Mouse (Mus musculus) thymus, postnatal 14 days (tissue): Measurements from ENCODE around the gene Nutf2-ps1.
A peak's percentile ranks its signal among the peaks of the same experiment; 100 is the strongest.
"Not testable (repeated sequence)": the region's sequence is repeated elsewhere in the genome, so short reads cannot be mapped to it uniquely, and the experiment has no call there.

Experiments used
- DNase-seq: peaks from one replicate; pipeline ENCODE4 v3.0.0; 2021

The Nutf2-ps1 gene

GRCm38 (mm10) chr19:53588968-53589367, at the start of gene Nutf2-ps1:
TSS of gene Nutf2-ps1 (minus strand) at chr19:53589068.
- DNase-seq = not testable (repeated sequence)

- DNase-seq = peak; percentile 10
Measured at GRCm38 (mm10) chr19:53638041-53638440, 49.2 kb upstream of the Nutf2-ps1 start.

GRCm38 (mm10) chr19:53621681-53622080, 32.8 kb upstream of the Nutf2-ps1 start:
- DNase-seq = no peak

- DNase-seq = no peak
Measured at GRCm38 (mm10) chr19:53608921-53609320, 20.1 kb upstream of the Nutf2-ps1 start.

- DNase-seq = no peak
Measured at GRCm38 (mm10) chr19:53601363-53601655, 12.4 kb upstream of the Nutf2-ps1 start.

- DNase-seq = peak; percentile 75
Measured at GRCm38 (mm10) chr19:53600549-53601362, 11.9 kb upstream of the Nutf2-ps1 start.

- peak; percentile 99 for DNase-seq
Measured at GRCm38 (mm10) chr19:53599757-53600539, 11.1 kb upstream of the Nutf2-ps1 start, which contains the start of gene Smc3. TSS of gene Smc3 (plus strand) at chr19:53600398.

- no peak for DNase-seq
Measured at GRCm38 (mm10) chr19:53596723-53597474, 8.0 kb upstream of the Nutf2-ps1 start.

- not testable (repeated sequence) for DNase-seq
Measured at GRCm38 (mm10) chr19:53587686-53588085, 1.2 kb downstream of the Nutf2-ps1 start.

GRCm38 (mm10) chr19:53580271-53580670, 8.6 kb downstream of the Nutf2-ps1 start:
- not testable (repeated sequence) for DNase-seq

GRCm38 (mm10) chr19:53578597-53579252, 10.1 kb downstream of the Nutf2-ps1 start:
- peak; percentile 75 for DNase-seq

GRCm38 (mm10) chr19:53577025-53577800, 11.7 kb downstream of the Nutf2-ps1 start:
- no peak for DNase-seq

- DNase-seq = no peak
Measured at GRCm38 (mm10) chr19:53576061-53576460, 12.8 kb downstream of the Nutf2-ps1 start.

- no peak for DNase-seq
Measured at GRCm38 (mm10) chr19:53575296-53576010, 13.4 kb downstream of the Nutf2-ps1 start.

- DNase-seq = no peak
Measured at GRCm38 (mm10) chr19:53574546-53574945, 14.3 kb downstream of the Nutf2-ps1 start.

GRCm38 (mm10) chr19:53574131-53574530, 14.7 kb downstream of the Nutf2-ps1 start:
- DNase-seq = no peak

GRCm38 (mm10) chr19:53573151-53573550, 15.7 kb downstream of the Nutf2-ps1 start:
- DNase-seq = no peak

- DNase-seq = no peak
Measured at GRCm38 (mm10) chr19:53572607-53573006, 16.3 kb downstream of the Nutf2-ps1 start.

GRCm38 (mm10) chr19:53571501-53572428, 17.1 kb downstream of the Nutf2-ps1 start:
- DNase-seq = no peak

- no peak for DNase-seq
Measured at GRCm38 (mm10) chr19:53571056-53571455, 17.8 kb downstream of the Nutf2-ps1 start.
